Mouse (Mus musculus) forebrain, postnatal 0 days (tissue): ENCODE results near the gene Klhdc8a. TPM values are rescaled to one million over a fixed set of nuclear protein-coding genes. Genes with fewer than 3 reads are reported as not detected.

Experiments used
- ATAC-seq: fragments of 200-750 bp; cut with Nextera tagmentation; 2 replicates; pipeline ENCODE4 v1.8.0; 2017; ENCODE audit warnings: mild to moderate bottlenecking, moderate library complexity
- DNase-seq: peaks from one replicate; pipeline ENCODE4 v3.0.0-alpha.2; 2015
- H3K27ac ChIP-seq: fragments of 300-500 bp; sonication (generic); 2 replicates; pipeline ENCODE4 v1.5.1; 2014; ENCODE audit warnings: low read depth, mild to moderate bottlenecking, antibody characterized with exemption, low read length, moderate library complexity, mixed read lengths
- H3K27me3 ChIP-seq: fragments of 300-500 bp; sonication (generic); 2 replicates; pipeline ENCODE4 v1.6.1; 2014; ENCODE audit warnings: mild to moderate bottlenecking, low read length, mixed read lengths; ENCODE audit not compliant: insufficient read depth
- H3K36me3 ChIP-seq: fragments of 300-500 bp; sonication (generic); 2 replicates; pipeline ENCODE4 v1.6.1; 2014; ENCODE audit warnings: mild to moderate bottlenecking, moderate library complexity; ENCODE audit not compliant: insufficient read depth
- H3K4me1 ChIP-seq: fragments of 300-500 bp; sonication (generic); 2 replicates; pipeline ENCODE4 v1.6.1; 2014; ENCODE audit warnings: antibody characterized with exemption; ENCODE audit not compliant: insufficient read depth
- H3K4me2 ChIP-seq: fragments of 300-500 bp; sonication (generic); 2 replicates; pipeline ENCODE4 v1.6.1; 2014; ENCODE audit warnings: low read depth, mild to moderate bottlenecking, moderate library complexity
- H3K4me3 ChIP-seq: fragments of 300-500 bp; sonication (generic); 2 replicates; pipeline ENCODE4 v1.5.1; 2014; ENCODE audit warnings: low read depth, low read length, mixed read lengths
- H3K9ac ChIP-seq: fragments of 300-500 bp; sonication (generic); 2 replicates; pipeline ENCODE4 v1.6.1; 2014; ENCODE audit warnings: mild to moderate bottlenecking
- H3K9me3 ChIP-seq: fragments of 300-500 bp; sonication (generic); 2 replicates; pipeline ENCODE4 v1.6.1; 2016; ENCODE audit warnings: low read length
- CTCF ChIP-seq: sonication (generic); IDR thresholded peaks from 2 replicates; pipeline ENCODE4 v1.5.1; 2016; ENCODE audit warnings: antibody characterized with exemption, control low read depth, low read depth
- WGBS: fragments of 180-500 bp; shearing (Covaris S2); extraction: QIAGEN DNeasy Blood & Tissue Kit; methylation state at CpG from one replicate; pipeline ENCODE4 v1.1.7; 2014; 5-methylcytosine and 5-hydroxymethylcytosine counted together
- polyA plus RNA-seq: library from polyadenylated mRNA; unstranded; fragments of >200 nt; fragmentation: Nextera tagmentation; extraction: Ambion mirVana; gene quantifications from 2 replicates; pipeline ENCODE4 v1.2.1, GENCODE M21; 2015
- total RNA-seq: library from RNA; depleted of rRNA; stranded (reverse); fragments of >200 nt; gene quantifications from 2 replicates; pipeline ENCODE4 v1.2.3, GENCODE M21; 2014

The Klhdc8a gene
- total and polyA plus RNA-seq, 2 experiments from 2014 or later: 6.3 to 11.2 TPM

DNA sequence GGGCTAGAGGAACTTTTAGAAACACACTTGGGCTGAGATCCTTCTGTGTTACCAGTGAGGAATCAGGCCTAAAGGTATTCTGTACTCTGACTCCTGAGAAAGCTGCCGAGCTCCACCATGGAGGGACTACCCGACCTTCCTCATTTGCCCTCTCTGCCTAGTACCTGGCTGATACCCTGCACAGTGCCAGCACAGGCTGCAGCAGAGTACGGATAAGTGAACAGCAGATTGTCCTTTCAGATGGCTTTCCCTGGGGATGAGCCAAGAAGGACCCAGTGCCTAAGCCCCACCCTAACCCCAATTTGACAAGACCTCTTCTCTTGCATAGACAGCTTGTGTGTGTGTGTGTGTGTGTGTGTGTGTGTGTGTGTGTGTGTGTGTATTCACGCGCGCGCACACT, 10.2 kb downstream of the Klhdc8a start:
- TF ChIP-seq CTCF: no peak
- 85% methylated on average over 7 of the region's 7 CpGs for WGBS
- DNase-seq (no peak), ATAC-seq (no peak)
- Histone ChIP-seq H3K4me3 (no peak overlapping the region), H3K27ac (no peak overlapping the region), H3K27me3 (no peaks in the 10 kb centered on the region), H3K9me3 (no peaks in the 10 kb centered on the region), H3K4me1 (no peaks in the 10 kb centered on the region), H3K4me2 (no peak overlapping the region), H3K9ac (no peak overlapping the region), H3K36me3 (no peaks in the 10 kb centered on the region)

DNA sequence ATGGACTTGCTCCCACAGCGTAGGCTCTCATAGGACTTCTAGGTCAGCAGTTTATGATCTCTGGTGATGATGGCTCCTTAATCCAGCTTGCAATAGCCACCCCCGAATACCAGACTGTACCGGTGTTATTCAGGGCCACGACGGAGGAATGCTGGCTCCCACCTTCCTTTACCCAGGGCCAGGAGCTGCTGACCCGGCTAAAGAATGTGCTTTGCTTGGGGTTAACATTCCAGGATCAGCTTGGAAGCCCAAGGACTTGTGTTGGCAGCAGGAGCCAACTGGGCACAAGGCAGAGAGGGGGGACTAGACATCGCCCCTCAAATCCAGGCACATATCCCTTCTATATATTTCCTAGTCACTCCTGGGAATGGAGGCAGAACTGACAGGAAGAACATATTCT, 12.3 kb downstream of the Klhdc8a start:
- Histone ChIP-seq H3K9ac (no peak overlapping the region), H3K9me3 (no peaks in the 10 kb centered on the region), H3K4me1 (peaks cover 5% of the 10 kb centered on the region; the same call in 1 of the 2 replicates), H3K27ac (no peak overlapping the region), H3K4me2 (no peak overlapping the region), H3K27me3 (no peaks in the 10 kb centered on the region), H3K4me3 (no peak overlapping the region), H3K36me3 (no peaks in the 10 kb centered on the region)
- no peak for TF ChIP-seq CTCF
- ATAC-seq (no peak), DNase-seq (no peak)
- 70% methylated on average over 7 of the region's 7 CpGs for WGBS

DNA sequence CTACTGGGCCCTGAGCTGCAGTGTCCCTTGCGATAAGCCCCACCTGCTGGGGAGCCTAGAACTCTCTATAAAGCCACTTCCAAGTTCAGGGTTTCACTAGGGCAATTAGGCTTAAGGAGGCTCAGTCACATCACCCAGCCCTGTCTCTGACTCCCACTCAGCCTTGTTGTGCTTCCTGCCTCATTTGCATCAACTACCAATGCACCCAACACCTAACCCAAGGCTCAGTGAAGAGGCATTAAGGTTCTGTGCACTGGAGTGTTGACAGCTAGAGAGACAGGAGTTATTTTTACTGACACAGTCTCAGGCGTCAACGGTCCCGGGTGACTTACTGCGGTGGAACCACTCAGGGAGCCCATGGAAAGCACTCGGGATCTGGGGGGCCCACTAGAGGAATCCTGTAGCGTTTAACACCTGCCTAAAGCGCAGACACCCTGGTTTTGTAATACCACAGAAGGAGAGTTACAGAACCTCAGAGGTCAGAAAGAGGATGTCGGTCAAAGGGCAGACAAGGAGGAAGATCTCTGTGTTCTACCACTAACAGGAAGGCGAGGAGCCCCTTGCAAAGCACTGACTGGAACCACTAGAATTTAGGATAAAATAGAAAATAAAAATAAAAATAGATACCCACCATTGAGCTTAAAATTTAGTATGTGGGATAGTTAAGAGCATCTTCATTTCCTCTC, 12.9 kb downstream of the Klhdc8a start:
- H3K9ac ChIP-seq: no peak overlapping the region
- 80% methylated on average over 10 of the region's 10 CpGs for WGBS

DNA sequence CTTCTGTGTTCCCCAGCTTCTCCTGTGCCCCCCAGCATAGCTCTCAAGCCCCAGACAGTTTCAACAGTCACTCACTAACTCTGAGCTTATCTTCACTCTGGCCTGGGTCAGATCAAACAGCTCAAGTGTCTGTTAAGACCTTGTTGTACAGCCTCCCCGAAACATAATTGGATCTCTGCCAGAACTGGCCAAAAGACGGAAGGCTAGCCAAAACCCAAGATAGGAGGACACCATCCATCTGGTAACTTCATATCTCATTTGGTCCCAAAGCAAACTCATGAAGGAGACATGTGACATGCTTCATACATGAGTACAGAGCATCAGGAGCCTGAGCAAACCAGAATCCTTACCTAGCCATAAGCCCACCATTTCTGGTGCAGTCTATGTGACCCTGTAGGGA, 13.6 kb downstream of the Klhdc8a start:
- 42% methylated on average over 2 of the region's 2 CpGs for WGBS
- Histone ChIP-seq H3K9me3 (no peaks in the 10 kb centered on the region), H3K27ac (no peak overlapping the region), H3K4me2 (no peak overlapping the region), H3K36me3 (no peaks in the 10 kb centered on the region), H3K9ac (no peak overlapping the region), H3K27me3 (no peaks in the 10 kb centered on the region), H3K4me1 (peaks cover 8% of the 10 kb centered on the region; the same call in 1 of the 2 replicates), H3K4me3 (no peak overlapping the region)
- DNase-seq (no peak), ATAC-seq (no peak)
- TF ChIP-seq CTCF: no peak

More for the DNA sequence above, 12.9 kb downstream of the Klhdc8a start:
- H3K4me3 ChIP-seq: no peak overlapping the region
- H3K9me3 ChIP-seq: no peaks in the 10 kb centered on the region
- peaks cover 6% of the 10 kb centered on the region; the same call in 1 of the 2 replicates for H3K4me1 ChIP-seq
- H3K36me3 ChIP-seq: no peaks in the 10 kb centered on the region
- ATAC-seq (no peak), DNase-seq (no peak)
- H3K27me3 ChIP-seq: no peaks in the 10 kb centered on the region
- H3K27ac ChIP-seq: no peak overlapping the region
- no peak for TF ChIP-seq CTCF
- H3K4me2 ChIP-seq: no peak overlapping the region

DNA sequence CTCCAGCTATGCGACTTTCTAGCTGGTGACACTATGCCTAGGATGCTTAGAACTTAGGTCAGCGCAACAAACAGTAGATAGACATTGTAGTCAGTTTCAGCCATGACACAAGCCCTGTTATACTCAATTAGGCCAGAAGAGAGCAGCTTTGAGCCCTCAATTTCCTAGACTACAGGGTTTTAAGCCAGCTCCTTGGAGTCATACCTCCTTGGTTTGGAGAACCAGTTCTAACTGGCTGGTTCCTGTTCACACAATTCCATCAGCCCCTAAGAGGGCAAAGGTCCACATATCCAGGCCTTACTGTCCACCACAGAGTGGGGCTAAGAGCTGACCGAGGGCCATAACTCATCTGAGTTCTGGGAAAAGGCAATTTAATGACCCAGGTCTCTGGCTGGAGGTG, 14.3 kb downstream of the Klhdc8a start:
- peaks cover 14% of the 10 kb centered on the region for H3K4me1 ChIP-seq
- H3K4me3 ChIP-seq: no peak overlapping the region
- no peak overlapping the region for H3K9ac ChIP-seq
- H3K4me2 ChIP-seq: no peak overlapping the region
- H3K9me3 ChIP-seq: no peaks in the 10 kb centered on the region
- WGBS: 56% methylated on average over 3 of the region's 3 CpGs
- peak; percentile 61 for ATAC-seq
- H3K27ac ChIP-seq: no peak overlapping the region
- H3K36me3 ChIP-seq: no peaks in the 10 kb centered on the region
- TF ChIP-seq CTCF: peak; percentile 77
- peak; percentile 77 for DNase-seq
- H3K27me3 ChIP-seq: no peaks in the 10 kb centered on the region

DNA sequence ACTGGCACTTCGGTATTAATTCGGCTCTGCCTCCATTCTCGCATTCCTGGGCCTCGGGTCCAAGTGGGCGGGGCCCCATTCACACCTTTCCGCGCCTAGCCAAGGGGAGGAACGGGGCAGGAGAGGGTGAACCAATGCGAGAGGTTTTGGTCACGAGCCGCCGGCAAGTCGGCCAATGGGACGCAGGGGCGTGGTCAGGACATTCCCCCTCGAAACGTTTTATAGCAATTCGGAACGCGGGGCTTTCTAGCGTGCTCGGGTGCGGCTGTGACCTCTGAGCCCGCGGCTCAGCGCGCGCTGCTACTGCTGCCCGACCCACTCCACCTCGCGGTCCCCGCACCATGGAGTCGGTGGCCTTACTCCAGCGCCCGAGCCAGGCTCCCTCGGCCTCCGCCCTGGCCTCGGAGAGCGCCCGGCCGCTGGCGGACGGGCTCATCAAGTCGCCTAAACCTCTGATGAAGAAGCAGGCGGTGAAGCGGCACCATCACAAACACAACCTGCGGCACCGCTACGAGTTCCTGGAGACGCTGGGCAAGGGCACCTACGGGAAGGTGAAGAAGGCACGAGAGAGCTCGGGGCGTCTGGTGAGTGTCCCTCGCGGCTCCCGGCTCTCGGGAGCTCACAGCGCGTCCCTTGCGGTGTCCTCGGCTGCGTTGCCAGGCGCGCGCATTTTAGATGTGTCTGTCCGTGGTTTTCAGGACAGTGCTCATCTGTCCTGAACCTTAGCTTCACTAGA, 17.6 kb downstream of the Klhdc8a start, which contains the start of gene Nuak2:
Nuak2 (plus strand) TSS at position 238 of the 736 bp plus-strand sequence.
- 1% methylated on average over 67 of the region's 67 CpGs for WGBS
- H3K4me3 ChIP-seq: peak within 1 kb of the TSS; percentile 63
- H3K9me3 ChIP-seq: no peaks in the 10 kb centered on the region
- H3K4me1 ChIP-seq: peaks cover 31% of the 10 kb centered on the region
- peak; percentile 87 for ATAC-seq
- peak within 1 kb of the TSS; percentile 66 for H3K9ac ChIP-seq
- H3K36me3 ChIP-seq: no peaks in the 10 kb centered on the region
- peak; percentile 89 for DNase-seq
- peak within 1 kb of the TSS; percentile 64; the same call in 1 of the 2 replicates for H3K27ac ChIP-seq
- H3K4me2 ChIP-seq: peak within 1 kb of the TSS; percentile 98
- no peaks in the 10 kb centered on the region for H3K27me3 ChIP-seq
- no peak for TF ChIP-seq CTCF

DNA sequence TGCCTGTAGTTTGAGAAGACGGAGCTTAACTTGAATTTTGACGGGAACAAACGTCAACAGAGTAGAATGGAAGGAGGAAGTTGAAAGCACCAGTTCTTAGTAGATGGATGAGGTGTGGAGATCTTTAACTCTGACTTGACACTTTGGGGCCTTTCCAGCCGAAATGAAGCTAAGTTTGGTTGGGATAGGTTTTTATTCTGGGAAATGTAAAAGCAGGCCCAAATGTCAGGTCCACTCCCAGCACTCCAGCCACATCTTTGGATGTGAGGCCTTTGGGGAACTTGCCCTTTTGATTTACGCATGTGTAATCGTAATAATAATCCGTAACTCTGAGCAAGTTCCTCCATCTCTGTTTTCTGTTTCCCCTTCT, 18.2 kb downstream of the Klhdc8a start:
- TF ChIP-seq CTCF: no peak
- no peak for ATAC-seq
- H3K4me3 ChIP-seq: peak overlapping the region; percentile 63
- no peak for DNase-seq
- WGBS: 13% methylated on average over 7 of the region's 7 CpGs
- 0 out of 2 replicates have a peak overlapping the region, but pooled peaks have one; percentile 64 for H3K27ac ChIP-seq
- peak overlapping the region; percentile 66 for H3K9ac ChIP-seq
- H3K36me3 ChIP-seq: no peaks in the 10 kb centered on the region
- H3K27me3 ChIP-seq: no peaks in the 10 kb centered on the region
- peak overlapping the region; percentile 98 for H3K4me2 ChIP-seq
- no peaks in the 10 kb centered on the region for H3K9me3 ChIP-seq
- H3K4me1 ChIP-seq: peaks cover 31% of the 10 kb centered on the region
